Mouse (Mus musculus): ENCODE results near the gene Fgfr3.

- peak; percentile 18; the same call in 1 of the 2 replicates for TF ChIP-seq CTCF (IDR thresholded peaks at IDR 0.05; ENCODE audit: low read depth)
- TF ChIP-seq EP300 (optimal IDR thresholded peaks at IDR 0.05): no peak
Measured at GRCm38 (mm10) chr5:33687142-33687541, 34.3 kb upstream of the Fgfr3 start.
